Mouse (Mus musculus) midbrain, embryonic 11.5 days (tissue): ENCODE data around the gene Plau. TPM values are rescaled to one million over a fixed set of nuclear protein-coding genes. Genes with fewer than 3 reads are reported as not detected.

Experiments
- ATAC-seq: fragments of 200-750 bp; cut with Nextera tagmentation; 2 replicates; pipeline ENCODE4 v1.8.0; 2017; ENCODE audit warnings: moderate TSS enrichment, moderate library complexity; ENCODE audit not compliant: low FRiP score
- DNase-seq: peaks from one replicate; pipeline ENCODE4 v3.0.0; 2015; ENCODE audit warnings: low spot score; ENCODE audit errors: missing footprints
- H3K27ac ChIP-seq: fragments of 300-500 bp; sonication (generic); 2 replicates; pipeline ENCODE4 v1.5.1; 2014; ENCODE audit warnings: low read depth, low read length
- H3K27me3 ChIP-seq: fragments of 300-500 bp; sonication (generic); 2 replicates; pipeline ENCODE4 v1.6.1; 2014; ENCODE audit warnings: mild to moderate bottlenecking, low read length, moderate library complexity, mixed read lengths; ENCODE audit not compliant: control insufficient read depth, insufficient read depth
- H3K36me3 ChIP-seq: fragments of 300-500 bp; sonication (generic); 2 replicates; pipeline ENCODE4 v1.6.1; 2014; ENCODE audit warnings: mild to moderate bottlenecking, low read length, moderate library complexity, mixed read lengths; ENCODE audit not compliant: control insufficient read depth, insufficient read depth
- H3K4me1 ChIP-seq: fragments of 300-500 bp; sonication (generic); 2 replicates; pipeline ENCODE4 v1.6.1; 2014; ENCODE audit warnings: low read length; ENCODE audit not compliant: control insufficient read depth, insufficient read depth
- H3K4me2 ChIP-seq: fragments of 300-500 bp; sonication (generic); 2 replicates; pipeline ENCODE4 v1.6.1; 2014; ENCODE audit warnings: mild to moderate bottlenecking, moderate library complexity
- H3K4me3 ChIP-seq: fragments of 300-500 bp; sonication (generic); 2 replicates; pipeline ENCODE4 v1.5.1; 2014; ENCODE audit warnings: low read depth, low read length
- H3K9ac ChIP-seq: fragments of 300-500 bp; sonication (generic); 2 replicates; pipeline ENCODE4 v1.6.1; 2014; ENCODE audit warnings: low read length
- H3K9me3 ChIP-seq: fragments of 300-500 bp; sonication (generic); 2 replicates; pipeline ENCODE4 v1.6.1; 2016; ENCODE audit warnings: low read length; ENCODE audit not compliant: control insufficient read depth
- WGBS: fragments of 180-500 bp; shearing (Covaris S2); extraction: QIAGEN DNeasy Blood & Tissue Kit; methylation state at CpG from one replicate; pipeline ENCODE4 v1.1.7; 2014; 5-methylcytosine and 5-hydroxymethylcytosine counted together
- polyA plus RNA-seq: library from polyadenylated mRNA; unstranded; fragments of >200 nt; fragmentation: Nextera tagmentation; extraction: Ambion mirVana; gene quantifications from 2 replicates; pipeline ENCODE4 v1.2.1, GENCODE M21; 2014

Gene Plau
- polyA plus RNA-seq, 1 experiment from 2014 or later: 0.40 TPM

DNA sequence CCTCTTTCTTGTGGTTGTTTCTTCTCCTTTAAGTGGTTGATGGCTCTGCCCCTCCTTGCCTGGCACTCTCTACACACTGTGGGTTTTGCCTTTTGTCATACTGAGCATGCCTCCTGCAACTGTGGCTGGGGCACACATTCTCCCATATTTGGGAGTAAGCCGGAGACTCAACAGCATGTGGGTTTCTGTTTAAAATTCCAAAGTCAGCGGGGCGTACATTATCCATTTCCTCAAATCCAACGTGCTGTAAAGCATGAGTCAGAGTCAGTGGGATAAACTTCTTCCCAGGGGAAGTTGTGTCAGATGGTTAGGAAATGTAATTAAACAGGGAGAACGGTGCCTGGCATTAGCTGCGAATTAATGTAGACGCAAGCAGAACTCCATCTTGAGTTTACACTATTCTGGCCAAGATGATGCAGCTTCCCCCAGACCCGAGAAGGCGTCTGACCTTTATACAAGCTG lies 55.5 kb downstream of the Plau start:
- no peak overlapping the region for H3K27ac ChIP-seq

More for the DNA sequence above, 55.5 kb downstream of the Plau start:
- no peak for ATAC-seq
- Histone ChIP-seq H3K27me3 (no peaks in the 10 kb centered on the region), H3K4me1 (no peaks in the 10 kb centered on the region), H3K4me2 (no peak overlapping the region), H3K9ac (no peak overlapping the region), H3K4me3 (no peak overlapping the region), H3K36me3 (no peaks in the 10 kb centered on the region), H3K9me3 (no peaks in the 10 kb centered on the region)
- no peak for DNase-seq
- 46% methylated on average over 9 of the region's 9 CpGs for WGBS

Other genes with a start within 250 kb of the Plau start
- 14.2 and 14.3 TPM in 2 replicates for gene Usp54, start 195.6 kb upstream of the Plau start, polyA plus RNA-seq
- gene Myoz1, start 180.1 kb upstream of the Plau start, polyA plus RNA-seq: 0.26 TPM in 1 of 2 replicates, not detected in the other
- 0.14 and 0.22 TPM in 2 replicates for gene Synpo2l, start 168.3 kb upstream of the Plau start, polyA plus RNA-seq
- 74.3 and 74.7 TPM in 2 replicates for gene Sec24c, start 162.4 kb upstream of the Plau start, polyA plus RNA-seq
- 20.7 and 22.0 TPM in 2 replicates for gene Fut11, start 141.7 kb upstream of the Plau start, polyA plus RNA-seq
- gene Chchd1, start 133.7 kb upstream of the Plau start, polyA plus RNA-seq: 256 and 258 TPM in 2 replicates
- 19.1 and 22.9 TPM in 2 replicates for gene Zswim8, start 129.1 kb upstream of the Plau start, polyA plus RNA-seq
- gene Ndst2, start 102.1 kb upstream of the Plau start, polyA plus RNA-seq: 22.0 and 23.0 TPM in 2 replicates
- 35.9 and 39.5 TPM in 2 replicates for gene Camk2g, start 42.6 kb upstream of the Plau start, polyA plus RNA-seq
- gene Vcl, start 92.7 kb downstream of the Plau start, polyA plus RNA-seq: 27.0 and 29.4 TPM in 2 replicates
- 143 and 159 TPM in 2 replicates for gene Ap3m1, start 215.8 kb downstream of the Plau start, polyA plus RNA-seq
- 112 and 120 TPM in 2 replicates for gene Adk, start 215.9 kb downstream of the Plau start, polyA plus RNA-seq